Comparison of ENCODE assay signal across 9 mouse cellular contexts in the genomic region with DNA sequence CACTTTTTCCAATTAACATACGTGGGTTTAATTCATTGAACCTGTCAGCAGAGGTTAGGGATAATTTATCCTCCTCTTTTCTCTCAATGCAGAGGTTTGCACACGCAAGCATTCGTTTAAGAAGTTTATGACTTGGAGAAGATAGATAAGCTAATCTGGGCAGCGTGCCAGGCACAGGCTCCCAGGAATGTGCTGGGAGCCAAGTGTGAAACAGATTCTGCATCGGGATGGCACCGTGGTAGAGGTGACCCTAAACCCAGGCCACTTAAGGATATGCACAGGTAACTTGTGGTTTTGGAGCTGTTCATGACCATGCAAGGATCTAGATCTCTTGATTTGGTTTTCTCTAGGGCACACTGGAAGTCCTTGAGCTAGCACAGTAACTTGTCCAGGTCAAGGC.
DNase-seq lines count a peak whose midpoint lies in the region; ATAC-seq and TF ChIP-seq lines count a peak whose summit lies in the region.
"Had no signal": no experiment of that assay in that cellular context is flagged by ENCODE, and none has a peak within 500 bp of the region (broad histone marks: within the 10 kb centered on the region; RNA-seq: fewer than 3 reads in every experiment).

No protein-coding gene starts in this region.

- no peak overlapping the region for H3K4me2 ChIP-seq in kidney, embryonic 15.5 days
- H3K4me2 ChIP-seq: stomach, embryonic 15.5 days had no signal

- H3K4me3 ChIP-seq in kidney, adult 2 months (ENCODE audit: insufficient read depth, low read depth, low read length) = no peak overlapping the region
- no peak overlapping the region for H3K4me3 ChIP-seq in kidney, embryonic 15.5 days (replicated peaks)
- H3K4me3 ChIP-seq: stomach, embryonic 15.5 days had no signal

- H3K4me1 ChIP-seq in kidney, adult 2 months (ENCODE audit: control insufficient read depth, insufficient read depth, low read length) = no peaks in the 10 kb centered on the region
- H3K4me1 ChIP-seq in kidney, embryonic 15.5 days = peaks cover 17% of the 10 kb centered on the region

- DNase-seq in kidney, adult 2 months = peak; percentile 14
- peak; percentile 9 for DNase-seq in right cerebral cortex, postnatal 4 days
- DNase-seq in right cerebral cortex, adult 18-20 months = no peak
- peak; percentile 10 for DNase-seq in brain, adult 2 months (ENCODE audit: low read depth, low spot score)
- peak; percentile 7 for DNase-seq in ovary, postnatal 14 days (ENCODE audit: low spot score)
- no peak for DNase-seq in B cell, adult 2 months
- DNase-seq: cerebellum, adult 9-10 months had no signal

- H3K36me3 ChIP-seq in kidney, adult 2 months (ENCODE audit: control insufficient read depth, insufficient read depth, low read length) = no peaks in the 10 kb centered on the region
- H3K36me3 ChIP-seq in kidney, embryonic 15.5 days = no peaks in the 10 kb centered on the region
- H3K36me3 ChIP-seq: stomach, embryonic 15.5 days had no signal

- no peak overlapping the region for H3K9ac ChIP-seq in kidney, embryonic 15.5 days
- H3K9ac ChIP-seq: stomach, embryonic 15.5 days had no signal

- no peak for TF ChIP-seq CTCF in kidney, adult 2 months (conservative IDR thresholded peaks at IDR 0.05; ENCODE audit: insufficient read depth, insufficient read length, low read depth, low read length)

- no peak overlapping the region for H3K27ac ChIP-seq in kidney, adult 2 months (ENCODE audit: insufficient read depth, low read depth, low read length)
- H3K27ac ChIP-seq in kidney, embryonic 15.5 days = no peak overlapping the region
- H3K27ac ChIP-seq: stomach, embryonic 15.5 days had no signal

- H3K27me3 ChIP-seq in kidney, adult 2 months (replicated peaks; ENCODE audit: control insufficient read depth, insufficient read depth, low read length) = no peaks in the 10 kb centered on the region
- H3K27me3 ChIP-seq in kidney, embryonic 15.5 days = peaks cover 18% of the 10 kb centered on the region; the same call in 1 of the 2 replicates
- H3K27me3 ChIP-seq: stomach, embryonic 15.5 days had no signal

- H3K9me3 ChIP-seq in kidney, embryonic 15.5 days (replicated peaks) = no peaks in the 10 kb centered on the region
- H3K9me3 ChIP-seq: stomach, embryonic 15.5 days had no signal

- no peak for ATAC-seq in kidney, embryonic 15.5 days (replicated peaks; ENCODE audit: low FRiP score)

- 20% methylated on average over 6 of the region's 6 CpGs for WGBS in kidney, adult 2 months
- WGBS in kidney, embryonic 15.5 days = 16% methylated on average over 6 of the region's 6 CpGs

- no peak for TF ChIP-seq POLR2A in kidney, adult 2 months (IDR thresholded peaks at IDR 0.05; ENCODE audit: low read depth, low read length)

Comparison
In these comparisons a context has a peak if more than half of its experiments do, and no peak if none do; other contexts are left out.
1. DNase-seq: peak in kidney, adult 2 months (single experiment), right cerebral cortex, postnatal 4 days (single experiment), brain, adult 2 months (single experiment) and ovary, postnatal 14 days (single experiment); none in right cerebral cortex, adult 18-20 months (single experiment) and B cell, adult 2 months (0 of 2).